Mouse (Mus musculus) effector memory CD4-positive, alpha-beta T cell, adult 5 months (primary cell): ENCODE data around the gene Babam1. TPM values are rescaled to one million over a fixed set of nuclear protein-coding genes. Genes with fewer than 3 reads are reported as not detected.

Experiments
- polyA plus RNA-seq: library from polyadenylated mRNA; unstranded; fragments of 100-300 nt; shearing (Covaris generic); gene quantifications from one replicate; pipeline ENCODE4 v1.2.1, GENCODE M21; 2017

Babam1 gene
- polyA plus RNA-seq, result 70.4 TPM

DNA sequence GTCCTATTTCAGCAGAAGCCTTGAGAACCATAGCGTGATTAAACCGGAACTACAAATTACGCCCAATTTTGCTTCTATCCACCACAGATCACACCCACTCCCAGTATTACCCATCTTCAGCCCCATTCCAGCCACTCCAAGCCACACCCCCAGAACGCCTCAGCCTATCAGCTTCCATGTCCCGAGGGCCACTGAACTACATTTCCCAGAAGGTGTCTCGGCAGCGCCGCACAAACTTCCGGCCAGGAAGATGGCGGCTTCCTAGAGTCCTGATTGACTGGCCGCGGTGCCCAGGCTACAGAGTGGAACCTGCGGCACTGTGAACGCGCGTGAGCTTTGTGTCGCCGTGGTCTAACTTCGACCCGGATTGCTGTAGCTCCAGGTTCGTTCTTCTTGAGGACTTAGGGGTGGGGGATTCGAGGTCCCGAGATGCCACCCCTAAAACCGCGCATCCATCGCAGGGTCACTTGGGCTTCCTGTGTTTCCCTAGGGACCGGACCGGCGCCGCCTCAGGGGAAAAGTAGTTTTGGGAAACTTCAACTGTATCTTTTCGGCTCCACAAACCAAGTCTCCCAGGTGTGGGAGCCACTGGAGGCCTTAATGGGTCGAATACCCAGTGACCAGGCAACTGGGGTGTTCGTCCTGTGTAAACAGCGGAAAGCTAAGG, at the start of gene Babam1:
Gene Babam1, plus strand, starts transcription at position 223 of the 667 bp plus-strand sequence.

GRCm38 (mm10) chr8:71366771-71367528, 29.7 kb upstream of the Babam1 start, which contains the start of gene Use1:
Gene Use1 (plus strand): TSS chr8:71366848.

GRCm38 (mm10) chr8:71371236-71371848, 25.3 kb upstream of the Babam1 start, which contains the start of gene Ocel1:
Gene Ocel1 (plus strand): TSS chr8:71371298.

GRCm38 (mm10) chr8:71381421-71381970, 15.2 kb upstream of the Babam1 start, which contains the start of gene Nr2f6:
Gene Nr2f6 (minus strand): TSS chr8:71381960.

GRCm38 (mm10) chr8:71395629-71396028, 1.0 kb upstream of the Babam1 start, which contains the start of gene Ushbp1:
Gene Ushbp1 (minus strand): TSS chr8:71395802.

GRCm38 (mm10) chr8:71405401-71406098, 8.9 kb downstream of the Babam1 start, which contains the start of gene Ankle1:
Gene Ankle1 (plus strand): TSS chr8:71406010.

Other genes with a start within 250 kb of the Babam1 start
- 70.3 TPM for gene Myo9b, start 124.1 kb upstream of the Babam1 start, polyA plus RNA-seq
- 16.4 TPM for gene Haus8, start 123.9 kb upstream of the Babam1 start, polyA plus RNA-seq
- gene Use1, start 30.0 kb upstream of the Babam1 start, polyA plus RNA-seq, result 205 TPM
- 20.8 TPM for gene Ocel1, start 25.6 kb upstream of the Babam1 start, polyA plus RNA-seq
- gene Nr2f6, start 14.9 kb upstream of the Babam1 start, polyA plus RNA-seq, result 7.0 TPM
- 0.09 TPM for gene Ushbp1, start 1.1 kb upstream of the Babam1 start, polyA plus RNA-seq
- gene Ankle1, start 9.1 kb downstream of the Babam1 start, polyA plus RNA-seq, result 0.52 TPM
- 103 TPM for gene Abhd8, start 66.8 kb downstream of the Babam1 start, polyA plus RNA-seq
- gene Mrpl34, start 68.1 kb downstream of the Babam1 start, polyA plus RNA-seq, result 23.3 TPM
- 138 TPM for gene Dda1, start 72.3 kb downstream of the Babam1 start, polyA plus RNA-seq
- gene Ano8, start 89.1 kb downstream of the Babam1 start, polyA plus RNA-seq, result 15.7 TPM
- gene Gtpbp3, start 91.2 kb downstream of the Babam1 start, polyA plus RNA-seq, result 4.0 TPM
- not detected for gene Plvap, start 114.9 kb downstream of the Babam1 start, polyA plus RNA-seq
- gene Ccdc194, start 128.8 kb downstream of the Babam1 start, polyA plus RNA-seq, result not detected
- 73.2 TPM for gene Bst2, start 140.6 kb downstream of the Babam1 start, polyA plus RNA-seq
- 58.6 TPM for gene Mvb12a, start 146.1 kb downstream of the Babam1 start, polyA plus RNA-seq
- gene Tmem221, start 162.0 kb downstream of the Babam1 start, polyA plus RNA-seq, result 5.7 TPM
- 0.50 TPM for gene Nxnl1, start 169.7 kb downstream of the Babam1 start, polyA plus RNA-seq
- 18.4 TPM for gene Slc27a1, start 172.0 kb downstream of the Babam1 start, polyA plus RNA-seq
- gene Pgls, start 195.3 kb downstream of the Babam1 start, polyA plus RNA-seq, result 79.8 TPM
- 4.3 TPM for gene Fam129c, start 200.8 kb downstream of the Babam1 start, polyA plus RNA-seq
- gene Colgalt1, start 214.1 kb downstream of the Babam1 start, polyA plus RNA-seq, result 30.8 TPM